ENCODE assay signal across 15 mouse cellular contexts in the genomic region with DNA sequence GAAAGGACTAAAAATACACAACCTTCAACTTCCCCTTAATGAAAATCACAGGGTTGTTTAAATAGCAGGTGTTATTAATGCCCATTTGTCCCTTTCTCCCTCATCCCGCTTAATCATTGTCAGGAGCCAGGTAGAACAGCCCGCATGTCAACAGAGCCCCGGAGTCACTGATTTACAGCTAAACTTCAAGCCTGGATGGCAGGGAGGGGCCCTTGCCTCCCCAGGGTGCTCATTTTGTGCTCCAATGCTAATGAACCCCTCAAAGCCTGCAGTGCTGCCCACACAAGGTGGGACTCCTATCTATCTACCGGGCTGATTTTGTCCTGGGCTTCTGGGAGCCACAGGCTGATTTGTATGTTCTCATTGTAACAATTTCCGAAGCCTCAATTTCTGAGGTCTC. TPM values are rescaled to one million over a fixed set of nuclear protein-coding genes. Genes with fewer than 3 reads are reported as not detected.
"Had no signal": no experiment of that assay in that cellular context is flagged by ENCODE, and none has a peak within 500 bp of the region (broad histone marks: within the 10 kb centered on the region; RNA-seq: fewer than 3 reads in every experiment).

No protein-coding gene starts in this region.

- H3K27me3 ChIP-seq: limb, embryonic 13.5 days; midbrain, embryonic 13.5 days had no signal

- H3K36me3 ChIP-seq: limb, embryonic 13.5 days; midbrain, embryonic 13.5 days had no signal

- H3K9me3 ChIP-seq: limb, embryonic 13.5 days; midbrain, embryonic 13.5 days had no signal

- H3K4me1 ChIP-seq: limb, embryonic 13.5 days; midbrain, embryonic 13.5 days had no signal

- H3K4me2 ChIP-seq: limb, embryonic 13.5 days; midbrain, embryonic 13.5 days had no signal

- H3K9ac ChIP-seq: limb, embryonic 13.5 days; liver, embryonic 14.5 days; midbrain, embryonic 13.5 days had no signal

- H3K4me3 ChIP-seq: limb, embryonic 13.5 days; midbrain, embryonic 13.5 days had no signal

- DNase-seq: layer of hippocampus, adult 9-11 months; left cerebral cortex, postnatal 4 days; lung, adult 2 months; lung, postnatal 36 days; right cerebral cortex, postnatal 14 days; thymus, adult 18-20 months; thymus, postnatal 14 days had no signal

- H3K27ac ChIP-seq: limb, embryonic 13.5 days; liver, embryonic 14.5 days; midbrain, embryonic 13.5 days had no signal

- ATAC-seq: inflammation-experienced regulatory T-cells, adult 6 months; intestine, postnatal 0 days; lung, postnatal 0 days; midbrain, embryonic 13.5 days had no signal

RNA-seq across cellular contexts. Expression of a gene that starts 37.1 kb away (rescaled TPM):
- polyA plus RNA-seq: inflammation-experienced regulatory T-cells, adult 6 months; limb, embryonic 13.5 days; liver, adult 2 months; lung, adult 2 months; lung, postnatal 0 days; urinary bladder, adult 2 months had no signal
